Mouse (Mus musculus) urinary bladder, adult 2 months (tissue): ENCODE measurements around the gene Frat1. TPM values are rescaled to one million over a fixed set of nuclear protein-coding genes. Genes with fewer than 3 reads are reported as not detected.

ENCODE experiments used
- polyA plus RNA-seq: library from polyadenylated mRNA; depleted of rRNA; stranded (reverse); fragments of >200 nt; gene quantifications from 2 replicates; pipeline ENCODE4 v1.2.3, GENCODE M21; 2012; rRNA removed

The Frat1 gene
- polyA plus RNA-seq, 1 experiment = 0.95 TPM

Other genes with a start within 250 kb of the Frat1 start
- gene Gm340, start 247.6 kb upstream of the Frat1 start, polyA plus RNA-seq = 1.3 and 2.2 TPM in 2 replicates
- gene Slit1, start 86.3 kb upstream of the Frat1 start, polyA plus RNA-seq = 0.15 TPM in 2 replicates
- 4.3 and 4.6 TPM in 2 replicates for gene Arhgap19, start 27.9 kb upstream of the Frat1 start, polyA plus RNA-seq
- gene Frat2, start 18.2 kb downstream of the Frat1 start, polyA plus RNA-seq = 1.8 and 2.3 TPM in 2 replicates
- gene Rrp12, start 66.2 kb downstream of the Frat1 start, polyA plus RNA-seq = 6.1 and 6.4 TPM in 2 replicates
- gene Pgam1, start 82.0 kb downstream of the Frat1 start, polyA plus RNA-seq = 266 and 271 TPM in 2 replicates
- gene Exosc1, start 103.5 kb downstream of the Frat1 start, polyA plus RNA-seq = 29.5 and 31.0 TPM in 2 replicates
- 41.1 and 66.3 TPM in 2 replicates for gene Zdhhc16, start 103.5 kb downstream of the Frat1 start, polyA plus RNA-seq
- gene Mms19, start 151.2 kb downstream of the Frat1 start, polyA plus RNA-seq = 56.3 and 60.4 TPM in 2 replicates
- gene Ubtd1, start 151.8 kb downstream of the Frat1 start, polyA plus RNA-seq = 33.2 and 39.2 TPM in 2 replicates
- 0.10 TPM in 1 of 2 replicates, not detected in the other for gene Ankrd2, start 206.0 kb downstream of the Frat1 start, polyA plus RNA-seq
- gene Hoga1, start 215.6 kb downstream of the Frat1 start, polyA plus RNA-seq = 2.4 and 2.7 TPM in 2 replicates
- 0.23 and 0.24 TPM in 2 replicates for gene 4933411K16Rik, start 222.3 kb downstream of the Frat1 start, polyA plus RNA-seq